Mouse (Mus musculus) cerebral cortex, adult 2 months (tissue): ENCODE results near the gene Tfap2d.

Experiments
- WGBS: fragments of 180-500 bp; shearing (Covaris S2); methylation state at CpG from one replicate; pipeline ENCODE4 v1.1.7; 2018; 5-methylcytosine and 5-hydroxymethylcytosine counted together

The Tfap2d gene

DNA sequence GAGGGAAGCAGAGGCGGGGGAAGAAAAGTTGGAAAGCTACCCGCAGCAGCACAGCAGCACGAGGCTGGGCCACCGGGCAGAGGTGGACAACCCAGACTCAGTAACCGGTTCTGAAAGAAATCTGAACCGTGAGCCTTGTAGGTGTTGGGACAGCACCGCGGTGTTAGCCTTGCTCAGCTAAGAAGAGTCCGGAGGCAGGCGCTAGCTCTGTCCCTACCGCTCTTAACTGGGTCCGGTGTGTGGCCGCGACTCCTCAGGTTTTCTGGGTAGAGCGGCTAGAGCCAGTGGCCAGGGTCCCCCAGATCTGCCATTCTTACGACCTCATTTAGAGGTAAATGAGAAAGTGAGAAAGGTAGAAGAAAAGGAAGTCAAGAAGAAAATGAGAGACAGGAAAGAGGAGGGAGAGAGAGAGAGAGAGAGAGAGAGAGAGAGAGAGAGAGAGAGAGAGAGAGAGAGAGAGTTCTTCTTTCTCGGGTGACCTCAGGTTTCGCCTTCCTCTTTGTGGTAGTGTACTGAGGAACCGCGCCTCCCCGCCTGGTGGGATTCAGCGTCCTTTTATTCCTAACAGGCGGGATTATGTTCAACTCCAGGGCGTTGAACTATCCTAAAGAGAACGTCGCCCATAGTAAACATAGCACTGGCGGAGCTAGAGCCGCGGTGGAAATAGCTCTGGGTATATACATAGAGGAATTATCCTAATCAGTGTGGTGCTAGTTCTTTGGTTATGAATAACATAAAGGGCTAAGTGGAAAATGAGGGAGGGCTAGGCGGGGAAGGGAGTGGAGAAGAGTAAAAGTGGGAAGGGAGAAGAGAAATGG, 107.6 kb downstream of the Tfap2d start:
- 3% methylated on average over 30 of the region's 30 CpGs for WGBS

DNA sequence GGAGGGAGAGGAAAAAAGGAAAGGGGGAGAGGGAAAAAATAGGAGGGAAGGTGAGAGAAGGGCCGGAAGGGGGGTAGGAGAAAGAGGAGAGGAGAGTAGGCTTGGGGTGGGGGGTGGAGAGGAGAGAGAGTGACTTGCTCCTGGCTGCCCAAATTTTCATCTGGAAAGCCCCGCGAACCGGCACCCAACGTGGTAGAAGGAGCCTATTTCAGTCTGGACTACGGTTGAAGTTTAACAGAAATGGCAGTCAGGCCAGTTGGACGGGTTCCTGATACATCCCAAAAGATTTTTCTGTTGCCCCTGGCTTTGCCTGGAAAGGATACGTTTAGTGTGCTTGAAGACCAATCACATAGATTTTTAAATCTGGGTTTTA, 108.2 kb downstream of the Tfap2d start:
- WGBS: 6% methylated on average over 8 of the region's 8 CpGs

DNA sequence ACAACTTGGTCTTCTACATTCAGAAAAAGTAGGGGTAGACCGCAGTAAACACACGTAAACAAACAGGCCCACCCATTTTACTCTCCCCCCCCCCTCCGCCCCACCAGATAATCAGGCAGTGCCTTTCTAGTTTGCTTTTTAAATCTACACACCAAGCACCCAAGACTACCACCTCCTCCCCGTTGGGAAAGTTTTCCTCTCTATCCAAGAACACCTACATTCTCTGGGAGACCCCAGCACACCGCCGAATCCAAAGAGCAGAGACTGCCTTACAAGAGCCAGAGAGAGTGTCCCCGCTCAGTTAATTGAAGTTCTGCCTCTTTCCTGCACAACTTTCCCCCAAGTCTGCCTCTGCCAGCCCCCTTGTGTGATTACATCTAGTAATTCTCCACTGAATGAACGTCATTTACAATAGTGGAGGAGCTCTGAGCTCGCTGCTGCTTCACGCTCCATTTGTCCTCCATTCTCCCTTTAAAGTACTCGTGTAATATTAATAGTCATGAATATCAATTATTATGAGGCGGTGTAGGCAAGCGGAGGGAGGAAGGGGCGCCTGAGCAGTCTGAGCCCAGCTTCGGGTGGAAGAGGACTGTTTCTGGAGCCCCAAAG, 108.8 kb downstream of the Tfap2d start:
- 3% methylated on average over 15 of the region's 15 CpGs for whole genome bisulfite sequencing

DNA sequence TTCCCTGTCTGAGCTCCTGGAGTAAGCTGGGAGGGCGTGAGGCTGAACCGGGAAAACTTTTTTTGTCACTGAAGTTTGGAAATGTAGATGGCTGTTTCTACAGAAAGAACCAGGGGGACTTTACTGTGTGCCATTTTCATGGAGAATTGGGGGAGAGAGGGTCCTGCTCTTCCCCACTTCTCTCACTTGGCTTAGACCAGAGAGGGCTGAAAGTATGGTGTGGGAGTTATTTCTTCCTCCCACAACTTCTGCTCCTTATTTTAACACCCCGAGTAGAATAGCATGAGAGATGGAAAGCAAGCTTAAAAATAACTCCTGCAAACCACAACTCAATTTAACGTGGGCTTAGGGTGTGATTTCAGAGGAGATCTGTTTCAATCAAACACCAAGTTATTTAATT, 109.9 kb downstream of the Tfap2d start:
- WGBS: 3% methylated on average over 4 of the region's 4 CpGs

DNA sequence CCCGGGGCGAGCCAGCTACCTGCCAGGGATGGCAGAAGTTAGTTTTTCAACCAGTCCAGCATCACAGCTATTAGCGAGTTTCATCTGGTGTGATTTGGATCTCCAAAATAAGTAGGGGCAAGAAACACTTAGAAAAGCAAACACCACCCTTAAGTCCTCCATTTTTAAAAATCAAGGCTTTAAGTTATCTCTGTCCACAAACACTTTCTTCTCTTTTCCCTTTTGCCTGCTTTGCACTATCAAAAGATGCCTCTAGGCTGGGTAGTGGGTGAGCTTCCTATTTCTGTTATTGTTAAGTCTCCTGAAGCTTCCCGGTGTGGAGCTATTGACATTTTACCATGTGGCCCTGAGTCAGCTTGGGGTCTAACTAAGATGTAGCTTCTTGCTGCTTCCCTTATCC, 110.3 kb downstream of the Tfap2d start:
- 5% methylated on average over 4 of the region's 4 CpGs for WGBS

DNA sequence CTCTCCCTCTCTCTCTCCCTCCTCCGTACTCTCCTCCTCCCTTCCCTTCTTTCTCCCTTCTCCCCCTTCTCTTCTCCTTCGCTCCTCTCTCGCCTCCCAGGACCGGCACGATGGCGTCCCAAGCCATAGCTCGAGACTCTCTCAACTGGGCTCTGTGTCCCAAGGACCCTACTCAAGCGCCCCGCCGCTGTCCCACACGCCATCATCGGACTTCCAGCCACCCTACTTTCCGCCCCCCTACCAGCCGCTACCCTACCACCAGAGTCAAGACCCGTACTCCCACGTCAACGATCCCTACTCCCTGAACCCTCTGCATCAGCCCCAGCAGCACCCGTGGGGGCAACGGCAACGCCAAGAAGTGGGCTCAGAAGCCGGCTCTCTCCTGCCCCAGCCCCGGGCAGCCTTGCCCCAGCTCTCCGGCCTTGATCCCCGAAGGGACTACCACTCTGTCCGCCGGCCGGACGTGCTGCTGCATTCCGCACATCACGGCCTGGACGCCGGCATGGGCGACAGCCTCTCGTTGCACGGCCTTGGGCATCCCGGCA, 111.1 kb downstream of the Tfap2d start:
- 2% methylated on average over 36 of the region's 36 CpGs for WGBS
